13 mouse cellular contexts compared by ENCODE assay signal in genomic region chr14:25521500-25521899, GRCm38 (mm10).
A peak's percentile ranks its signal among the peaks of the same experiment; 100 is the strongest.
DNase-seq lines count a peak whose midpoint lies in the region; ATAC-seq and TF ChIP-seq lines count a peak whose summit lies in the region.
"Had no signal": no experiment of that assay in that cellular context is flagged by ENCODE, and none has a peak within 500 bp of the region (broad histone marks: within the 10 kb centered on the region; RNA-seq: fewer than 3 reads in every experiment).

No protein-coding gene starts in this region.

- H3K4me2 ChIP-seq in midbrain, embryonic 13.5 days (replicated peaks), result no peak overlapping the region
- H3K4me2 ChIP-seq in midbrain, embryonic 16.5 days (ENCODE audit: low read length), result no peak overlapping the region
- H3K4me2 ChIP-seq: embryonic facial prominence, embryonic 12.5 days; lung, embryonic 15.5 days had no signal

- no peaks in the 10 kb centered on the region; the same call in 1 of the 2 replicates for H3K79me2 ChIP-seq in heart, adult 2 months (replicated peaks; ENCODE audit: control insufficient read depth, insufficient read depth, low read length)

- TF ChIP-seq EP300 in heart, adult 2 months (IDR thresholded peaks at IDR 0.05; ENCODE audit: insufficient read depth, low read depth, low read length), result no peak

- no peak for ATAC-seq in midbrain, embryonic 13.5 days
- ATAC-seq in midbrain, embryonic 16.5 days, result no peak
- ATAC-seq: CD4-positive, CD25-positive, alpha-beta regulatory T cell, adult 4 months had no signal

- intact Hi-C loops in heart, adult 2 months (cut with DNase I), result loop anchor here (5.0 kb wide), 1 partner anchor 214 kb away; no protein-coding TSS in a partner anchor

- H3K36me3 ChIP-seq in heart, adult 2 months (ENCODE audit: control insufficient read depth, insufficient read depth, low read length), result peaks cover 22% of the 10 kb centered on the region
- H3K36me3 ChIP-seq in midbrain, embryonic 13.5 days, result peaks cover 20% of the 10 kb centered on the region
- no peaks in the 10 kb centered on the region for H3K36me3 ChIP-seq in midbrain, embryonic 16.5 days (ENCODE audit: control insufficient read depth, insufficient read depth, low read length)
- H3K36me3 ChIP-seq in limb, embryonic 10.5 days, result peaks cover 76% of the 10 kb centered on the region
- H3K36me3 ChIP-seq: lung, embryonic 15.5 days had no signal

- TF ChIP-seq POLR2A in heart, adult 2 months (IDR thresholded peaks at IDR 0.05; ENCODE audit: insufficient read depth, low read depth, low read length), result no peak

- H3K27ac ChIP-seq in heart, adult 2 months, result peak overlapping the region; percentile 55
- H3K27ac ChIP-seq in midbrain, embryonic 13.5 days, result peak overlapping the region; percentile 66
- H3K27ac ChIP-seq in midbrain, embryonic 16.5 days (ENCODE audit: low read length), result no peak overlapping the region
- H3K27ac ChIP-seq in limb, embryonic 10.5 days, result peak overlapping the region; percentile 33; the same call in 1 of the 2 replicates
- H3K27ac ChIP-seq: embryonic facial prominence, embryonic 12.5 days had no signal

- no peak for TF ChIP-seq CTCF in heart, adult 2 months (IDR thresholded peaks at IDR 0.05)

- H3K27me3 ChIP-seq in heart, adult 2 months (ENCODE audit: control insufficient read depth, insufficient read depth, low read length), result no peaks in the 10 kb centered on the region
- no peaks in the 10 kb centered on the region for H3K27me3 ChIP-seq in midbrain, embryonic 13.5 days
- H3K27me3 ChIP-seq in midbrain, embryonic 16.5 days (ENCODE audit: control insufficient read depth, insufficient read depth, low read depth, low read length), result no peaks in the 10 kb centered on the region
- H3K27me3 ChIP-seq in limb, embryonic 10.5 days (ENCODE audit: low read depth, poor library complexity, severe bottlenecking), result no peaks in the 10 kb centered on the region
- H3K27me3 ChIP-seq: embryonic facial prominence, embryonic 12.5 days; lung, embryonic 15.5 days; megakaryocyte, embryonic 14.5 days had no signal

- no peak for DNase-seq in heart, adult 2 months
- no peak for DNase-seq in heart, adult 9 months (ENCODE audit: low spot score in 2 of 2)
- no peak for DNase-seq in limb, embryonic 10.5 days (ENCODE audit: low spot score)
- no peak for DNase-seq in spleen, adult 12 weeks (ENCODE audit: low spot score)
- no peak for DNase-seq in thymus, postnatal 36 days
- DNase-seq: kidney, adult 9 months; right cerebral cortex, postnatal 25 days had no signal

- H3K9ac ChIP-seq in heart, adult 2 months (ENCODE audit: low read depth, low read length), result no peak overlapping the region
- H3K9ac ChIP-seq in midbrain, embryonic 13.5 days (replicated peaks), result no peak overlapping the region
- no peak overlapping the region for H3K9ac ChIP-seq in midbrain, embryonic 16.5 days (ENCODE audit: low read depth, low read length)
- H3K9ac ChIP-seq: embryonic facial prominence, embryonic 12.5 days; lung, embryonic 15.5 days had no signal

- peaks cover 75% of the 10 kb centered on the region for H3K4me1 ChIP-seq in heart, adult 2 months (ENCODE audit: control insufficient read depth, insufficient read depth, low read length)
- peaks cover 88% of the 10 kb centered on the region for H3K4me1 ChIP-seq in midbrain, embryonic 13.5 days (replicated peaks)
- H3K4me1 ChIP-seq in midbrain, embryonic 16.5 days (ENCODE audit: control insufficient read depth, insufficient read depth, low read length), result peaks cover 34% of the 10 kb centered on the region
- peaks cover 89% of the 10 kb centered on the region for H3K4me1 ChIP-seq in limb, embryonic 10.5 days

- no peaks in the 10 kb centered on the region for H3K9me3 ChIP-seq in midbrain, embryonic 13.5 days
- no peaks in the 10 kb centered on the region for H3K9me3 ChIP-seq in midbrain, embryonic 16.5 days (replicated peaks; ENCODE audit: control insufficient read depth, low read length, poor library complexity, severe bottlenecking)
- no peaks in the 10 kb centered on the region for H3K9me3 ChIP-seq in limb, embryonic 10.5 days (replicated peaks)
- H3K9me3 ChIP-seq: embryonic facial prominence, embryonic 12.5 days; lung, embryonic 15.5 days; megakaryocyte, embryonic 14.5 days had no signal

- H3K4me3 ChIP-seq in heart, adult 2 months, result no peak overlapping the region
- no peak overlapping the region for H3K4me3 ChIP-seq in midbrain, embryonic 13.5 days (replicated peaks)
- H3K4me3 ChIP-seq in midbrain, embryonic 16.5 days (ENCODE audit: low read depth, low read length), result no peak overlapping the region
- H3K4me3 ChIP-seq in limb, embryonic 10.5 days, result no peak overlapping the region
- H3K4me3 ChIP-seq: embryonic facial prominence, embryonic 12.5 days; lung, embryonic 15.5 days had no signal

- 80% methylated on average over 4 of the region's 4 CpGs for WGBS in heart, adult 2 months
- WGBS in midbrain, embryonic 13.5 days, result 51% methylated on average over 4 of the region's 4 CpGs
- 38% methylated on average over 4 of the region's 4 CpGs for WGBS in midbrain, embryonic 16.5 days
- 87% methylated on average over 4 of the region's 4 CpGs for WGBS in limb, embryonic 10.5 days
